ENCODE assay signal across 8 mouse cellular contexts in genomic region chr1:93658559-93658958, GRCm38 (mm10). TPM values are rescaled to one million over a fixed set of nuclear protein-coding genes. Genes with fewer than 3 reads are reported as not detected.
DNase-seq lines count a peak whose midpoint lies in the region; ATAC-seq and TF ChIP-seq lines count a peak whose summit lies in the region.
"Not testable (repeated sequence)": the region's sequence is repeated elsewhere in the genome, so short reads cannot be mapped to it uniquely, and the experiment has no call there.

Gene Stk25, minus strand, starts transcription at chr1:93658659.

- ATAC-seq in kidney, embryonic 16.5 days (ENCODE audit: low FRiP score, low TSS enrichment); limb, embryonic 12.5 days (ENCODE audit: insufficient number of reproducible peaks, insufficient read depth, low FRiP score, low TSS enrichment, low read depth); megakaryocyte progenitor cell, adult 5-6 weeks (replicated peaks; ENCODE audit: poor library complexity): not testable (repeated sequence)

- H3K27ac ChIP-seq in ES-E14 (ENCODE audit: insufficient read depth, low read depth, low read length, poor library complexity, severe bottlenecking); kidney, embryonic 16.5 days (ENCODE audit: low read length); limb, embryonic 12.5 days; spleen, adult 2 months (ENCODE audit: insufficient read depth, low read length): not testable (repeated sequence)
- H3K27ac ChIP-seq in embryonic facial prominence, embryonic 10.5 days (replicated peaks): peak within 1 kb of the TSS; percentile 78

- not testable (repeated sequence) for TF ChIP-seq POLR2A in spleen, adult 2 months (IDR thresholded peaks at IDR 0.05; ENCODE audit: low read depth, low read length)

- not testable (repeated sequence) for H3K4me1 ChIP-seq in ES-E14 (ENCODE audit: control insufficient read depth in 2 of 2, insufficient read depth in 2 of 2, low read length in 2 of 2, poor library complexity in 1 of 2); kidney, embryonic 16.5 days (ENCODE audit: insufficient read depth, low read length); limb, embryonic 12.5 days (replicated peaks); spleen, adult 2 months (ENCODE audit: control insufficient read depth, insufficient read depth, insufficient read length)
- peaks cover 39% of the 10 kb centered on the region for H3K4me1 ChIP-seq in embryonic facial prominence, embryonic 10.5 days

- not testable (repeated sequence) for H3K4me3 ChIP-seq in ES-E14 (ENCODE audit: insufficient read depth in 1 of 2, low read depth in 1 of 2, low read length in 2 of 2, poor library complexity in 1 of 2, severe bottlenecking in 1 of 2); embryonic facial prominence, embryonic 10.5 days; kidney, embryonic 16.5 days (ENCODE audit: low read length); limb, embryonic 12.5 days (replicated peaks); spleen, adult 2 months (ENCODE audit: extremely low read depth, insufficient read depth, insufficient read length)

- DNase-seq in ES-E14 (ENCODE audit: low read depth, low spot score); embryonic facial prominence, embryonic 10.5 days (ENCODE audit: low spot score); gastrocnemius, postnatal 10 days; heart, postnatal 25 days (ENCODE audit: low spot score); spleen, adult 2 months (ENCODE audit: low read depth in 1 of 2, low spot score in 2 of 2): not testable (repeated sequence)

- not testable (repeated sequence) for H3K9ac ChIP-seq in ES-E14 (ENCODE audit: insufficient read depth, low read depth, low read length, poor library complexity, severe bottlenecking); kidney, embryonic 16.5 days (replicated peaks; ENCODE audit: low read length); limb, embryonic 12.5 days (replicated peaks)

- intact Hi-C loops in heart, postnatal 25 days (cut with DNase I): not testable (repeated sequence)

- not testable (repeated sequence) for TF ChIP-seq CTCF in spleen, adult 2 months (IDR thresholded peaks at IDR 0.05; ENCODE audit: extremely low read depth, insufficient read depth, insufficient read length, insufficient replicate concordance)

- in situ Hi-C loops in ES-E14 (cut with MboI; ENCODE audit: low sequenced_read_pairs in 2 of 2, unreplicated experiment in 2 of 2): not testable (repeated sequence)

- not testable (repeated sequence) for H3K4me2 ChIP-seq in kidney, embryonic 16.5 days (replicated peaks; ENCODE audit: low read depth, low read length); limb, embryonic 12.5 days

- H3K36me3 ChIP-seq in ES-E14 (ENCODE audit: control insufficient read depth, insufficient read depth, low read length, poor library complexity, severe bottlenecking); embryonic facial prominence, embryonic 10.5 days (replicated peaks); kidney, embryonic 16.5 days (ENCODE audit: insufficient read depth, low read length); limb, embryonic 12.5 days; spleen, adult 2 months (ENCODE audit: control insufficient read depth, insufficient read depth, low read length): not testable (repeated sequence)

- H3K9me3 ChIP-seq in ES-E14 (ENCODE audit: control insufficient read depth, insufficient read depth, low read depth, low read length); embryonic facial prominence, embryonic 10.5 days; kidney, embryonic 16.5 days (ENCODE audit: low read length); limb, embryonic 12.5 days: not testable (repeated sequence)

- H3K27me3 ChIP-seq in embryonic facial prominence, embryonic 10.5 days (replicated peaks; ENCODE audit: low read depth, poor library complexity, severe bottlenecking); kidney, embryonic 16.5 days (ENCODE audit: insufficient read depth, low read length); limb, embryonic 12.5 days; spleen, adult 2 months (ENCODE audit: control insufficient read depth, insufficient read depth, low read length): not testable (repeated sequence)

RNA-seq across cellular contexts. Expression of gene Stk25, which starts in this region (rescaled TPM):
- 62.0 and 79.3 TPM in 2 replicates for total RNA-seq in ES-E14 (2012; rRNA removed)
- polyA plus RNA-seq in embryonic facial prominence, embryonic 10.5 days (2016; fragmentation: Nextera tagmentation; extraction: Ambion mirVana): 164 and 174 TPM in 2 replicates
- total RNA-seq in gastrocnemius, postnatal 10 days (2021): 100 to 1,000 TPM in 1 of 2 experiments, 10 to 100 TPM in 1; 98.8 to 104 TPM
- total RNA-seq in heart, postnatal 25 days (2021): 10 to 100 TPM; 91.2 to 95.6 TPM
- polyA plus RNA-seq in kidney, embryonic 16.5 days (2015; fragmentation: Nextera tagmentation; extraction: Ambion mirVana): 205 and 210 TPM in 2 replicates
- polyA plus RNA-seq in limb, embryonic 12.5 days (2016; fragmentation: Nextera tagmentation; extraction: Ambion mirVana): 194 and 202 TPM in 2 replicates
- total RNA-seq in megakaryocyte progenitor cell, adult 5-6 weeks (2015): 23.4 and 28.8 TPM in 2 replicates
- 28.6 and 47.7 TPM in 2 replicates for total RNA-seq in megakaryocyte progenitor cell, adult 5-6 weeks (2017)
- polyA plus RNA-seq in spleen, adult 2 months (2012; rRNA removed): 63.2 and 65.6 TPM in 2 replicates
